Mouse (Mus musculus) bone marrow macrophage, adult 2 months (primary cell): Measurements from ENCODE around the gene Trim68. TPM values are rescaled to one million over a fixed set of nuclear protein-coding genes. Genes with fewer than 3 reads are reported as not detected.
"Not testable (repeated sequence)": the region's sequence is repeated elsewhere in the genome, so short reads cannot be mapped to it uniquely, and the experiment has no call there.

ENCODE experiments used
- H3K27ac ChIP-seq: 2 replicates; pipeline ENCODE4 v1.5.1; 2012; ENCODE audit warnings: low read depth, low read length; ENCODE audit not compliant: insufficient read depth
- H3K4me1 ChIP-seq: 2 replicates; pipeline ENCODE4 v1.6.1; 2012; ENCODE audit warnings: low read length; ENCODE audit not compliant: control insufficient read depth, insufficient read depth
- H3K4me3 ChIP-seq: 2 replicates; pipeline ENCODE4 v1.5.1; 2012; ENCODE audit warnings: mild to moderate bottlenecking, low read length, moderate library complexity; ENCODE audit not compliant: insufficient read depth
- CTCF ChIP-seq: IDR thresholded peaks from 2 replicates; pipeline ENCODE4 v1.5.1; 2012; ENCODE audit warnings: low read depth, mild to moderate bottlenecking, low read length, moderate library complexity
- POLR2A ChIP-seq: IDR thresholded peaks from 2 replicates; pipeline ENCODE4 v1.6.1; 2012; ENCODE audit warnings: mild to moderate bottlenecking, low read depth, low read length, borderline replicate concordance
- polyA plus RNA-seq: library from polyadenylated mRNA; stranded (reverse); fragments of >200 nt; gene quantifications from 2 replicates; pipeline ENCODE4 v1.2.4, GENCODE M21; 2012; ENCODE audit not compliant: missing spikeins, insufficient read depth, insufficient read length

Trim68 gene
- polyA plus RNA-seq, 1 experiment, result 9.3 TPM

- TF ChIP-seq POLR2A (no peak), CTCF (no peak)
- no peaks in the 10 kb centered on the region for H3K4me1 ChIP-seq
Measured at GRCm38 (mm10) chr7:102664599-102664998, 22.5 kb downstream of the Trim68 start, which contains the start of gene Olfr556. Gene Olfr556, plus strand, starts transcription at chr7:102664899.

GRCm38 (mm10) chr7:102658523-102658922, 28.6 kb downstream of the Trim68 start, which contains the start of gene Olfr555:
Gene Olfr555, plus strand, starts transcription at chr7:102658823.
- TF ChIP-seq CTCF, result no peak
- TF ChIP-seq POLR2A, result no peak
- Histone ChIP-seq H3K4me1 (no peaks in the 10 kb centered on the region), H3K27ac (no peak within 1 kb of the TSS), H3K4me3 (no peak within 1 kb of the TSS)

More at GRCm38 (mm10) chr7:102664599-102664998, 22.5 kb downstream of the Trim68 start, which contains the start of gene Olfr556:
- Histone ChIP-seq H3K27ac (no peak within 1 kb of the TSS), H3K4me3 (no peak within 1 kb of the TSS)

- not testable (repeated sequence) for H3K4me1 ChIP-seq, H3K27ac ChIP-seq, H3K4me3 ChIP-seq
Measured at GRCm38 (mm10) chr7:102644945-102645344, 42.2 kb downstream of the Trim68 start.

GRCm38 (mm10) chr7:102638132-102638531, 49.0 kb downstream of the Trim68 start, which contains the start of gene Olfr554:
Gene Olfr554, plus strand, starts transcription at chr7:102638432.
- Histone ChIP-seq H3K27ac (no peak within 1 kb of the TSS), H3K4me3 (no peak within 1 kb of the TSS), H3K4me1 (peaks cover 2% of the 10 kb centered on the region; the same call in 1 of the 2 replicates)
- TF ChIP-seq POLR2A, result no peak
- TF ChIP-seq CTCF, result no peak

GRCm38 (mm10) chr7:102636665-102637064, 50.5 kb downstream of the Trim68 start:
- Histone ChIP-seq H3K4me1 (peaks cover 2% of the 10 kb centered on the region; the same call in 1 of the 2 replicates), H3K27ac (no peak overlapping the region), H3K4me3 (no peak overlapping the region)
- TF ChIP-seq POLR2A, result no peak
- peak; percentile 39; the same call in 1 of the 2 replicates for TF ChIP-seq CTCF

Other genes starting within 250 kb of the Trim68 start
- 78.4 and 85.5 TPM in 2 replicates for gene Rrm1, start 245.6 kb downstream of the Trim68 start, polyA plus RNA-seq
- gene Olfr543, start 205.6 kb downstream of the Trim68 start, polyA plus RNA-seq, result not detected in 2 replicates
- gene Olfr544, start 199.0 kb downstream of the Trim68 start, polyA plus RNA-seq, result not detected in 2 replicates
- gene Olfr545, start 187.8 kb downstream of the Trim68 start, polyA plus RNA-seq, result not detected in 2 replicates
- gene Olfr547, start 152.6 kb downstream of the Trim68 start, polyA plus RNA-seq, result not detected in 2 replicates
- not detected in 2 replicates for gene Olfr548-ps1, start 146.4 kb downstream of the Trim68 start, polyA plus RNA-seq
- gene Olfr549, start 137.5 kb downstream of the Trim68 start, polyA plus RNA-seq, result not detected in 2 replicates
- gene Trim21, start 121.8 kb downstream of the Trim68 start, polyA plus RNA-seq, result 38.1 and 42.5 TPM in 2 replicates
- not detected in 2 replicates for gene Olfr550, start 115.9 kb downstream of the Trim68 start, polyA plus RNA-seq
- not detected in 2 replicates for gene Olfr551, start 95.4 kb downstream of the Trim68 start, polyA plus RNA-seq
- not detected in 2 replicates for gene Olfr552, start 89.6 kb downstream of the Trim68 start, polyA plus RNA-seq
- not detected in 2 replicates for gene Olfr553, start 69.1 kb downstream of the Trim68 start, polyA plus RNA-seq
- not detected in 2 replicates for gene Olfr554, start 48.9 kb downstream of the Trim68 start, polyA plus RNA-seq
- gene Olfr555, start 28.5 kb downstream of the Trim68 start, polyA plus RNA-seq, result not detected in 2 replicates
- gene Olfr556, start 22.4 kb downstream of the Trim68 start, polyA plus RNA-seq, result not detected in 2 replicates
- not detected in 2 replicates for gene Olfr557, start 8.6 kb upstream of the Trim68 start, polyA plus RNA-seq
- not detected in 2 replicates for gene Olfr558, start 14.9 kb upstream of the Trim68 start, polyA plus RNA-seq
- not detected in 2 replicates for gene Olfr33, start 31.7 kb upstream of the Trim68 start, polyA plus RNA-seq
- not detected in 2 replicates for gene Olfr559, start 40.2 kb upstream of the Trim68 start, polyA plus RNA-seq
- gene Olfr560, start 72.0 kb upstream of the Trim68 start, polyA plus RNA-seq, result not detected in 2 replicates
- gene Olfr78, start 72.1 kb upstream of the Trim68 start, polyA plus RNA-seq, result not detected in 2 replicates
- not detected in 2 replicates for gene Olfr561, start 83.9 kb upstream of the Trim68 start, polyA plus RNA-seq
- not detected in 2 replicates for gene Olfr564, start 116.2 kb upstream of the Trim68 start, polyA plus RNA-seq
- gene Olfr566, start 171.4 kb upstream of the Trim68 start, polyA plus RNA-seq, result not detected in 2 replicates
- gene Olfr568, start 189.8 kb upstream of the Trim68 start, polyA plus RNA-seq, result not detected in 2 replicates
- gene Olfr569, start 203.6 kb upstream of the Trim68 start, polyA plus RNA-seq, result not detected in 2 replicates
- not detected in 2 replicates for gene Olfr570, start 207.2 kb upstream of the Trim68 start, polyA plus RNA-seq
- 0.11 TPM in 1 of 2 replicates, not detected in the other for gene Olfr571, start 230.2 kb upstream of the Trim68 start, polyA plus RNA-seq
- gene Olfr572, start 237.1 kb upstream of the Trim68 start, polyA plus RNA-seq, result not detected in 2 replicates